Mouse (Mus musculus) midbrain, embryonic 13.5 days (tissue): ENCODE measurements around the gene Cemip. TPM values are rescaled to one million over a fixed set of nuclear protein-coding genes. Genes with fewer than 3 reads are reported as not detected.
"Not testable (repeated sequence)": the region's sequence is repeated elsewhere in the genome, so short reads cannot be mapped to it uniquely, and the experiment has no call there.

Experiments used
- ATAC-seq: fragments of 200-750 bp; cut with Nextera tagmentation; 2 replicates; pipeline ENCODE4 v1.8.0; 2017; ENCODE audit warnings: mild to moderate bottlenecking, moderate TSS enrichment, moderate library complexity
- H3K27ac ChIP-seq: fragments of 300-500 bp; sonication (generic); 2 replicates; pipeline ENCODE4 v1.5.1; 2015; ENCODE audit warnings: inconsistent platforms, mild to moderate bottlenecking, moderate library complexity
- H3K27me3 ChIP-seq: fragments of 300-500 bp; sonication (generic); 2 replicates; pipeline ENCODE4 v1.6.1; 2015; ENCODE audit warnings: mild to moderate bottlenecking, inconsistent platforms
- H3K36me3 ChIP-seq: fragments of 300-500 bp; sonication (generic); 2 replicates; pipeline ENCODE4 v1.6.1; 2015; ENCODE audit warnings: mild to moderate bottlenecking, inconsistent platforms
- H3K4me1 ChIP-seq: fragments of 300-500 bp; sonication (generic); replicated peaks from 2 replicates; pipeline ENCODE4 v1.6.1; 2015; ENCODE audit warnings: inconsistent platforms
- H3K4me2 ChIP-seq: fragments of 300-500 bp; sonication (generic); replicated peaks from 2 replicates; pipeline ENCODE4 v1.6.1; 2015; ENCODE audit warnings: moderate library complexity, mild to moderate bottlenecking, inconsistent platforms
- H3K4me3 ChIP-seq: fragments of 300-500 bp; sonication (generic); replicated peaks from 2 replicates; pipeline ENCODE4 v1.5.1; 2015; ENCODE audit warnings: mild to moderate bottlenecking, inconsistent platforms
- H3K9ac ChIP-seq: fragments of 300-500 bp; sonication (generic); replicated peaks from 2 replicates; pipeline ENCODE4 v1.6.1; 2015; ENCODE audit warnings: mild to moderate bottlenecking, inconsistent platforms
- H3K9me3 ChIP-seq: fragments of 300-500 bp; sonication (generic); 2 replicates; pipeline ENCODE4 v1.6.1; 2016; ENCODE audit warnings: mild to moderate bottlenecking, inconsistent platforms
- WGBS: fragments of 180-500 bp; shearing (Covaris S2); methylation state at CpG from one replicate; pipeline ENCODE4 v1.1.7; 2015; 5-methylcytosine and 5-hydroxymethylcytosine counted together
- polyA plus RNA-seq: library from polyadenylated mRNA; unstranded; fragments of >200 nt; fragmentation: Nextera tagmentation; extraction: Ambion mirVana; gene quantifications from 2 replicates; pipeline ENCODE4 v1.2.1, GENCODE M21; 2015

The Cemip gene
- polyA plus RNA-seq, result 0.16 and 0.28 TPM in 2 replicates

- Histone ChIP-seq H3K4me2 (peak within 1 kb of the TSS; percentile 86), H3K9ac (peak within 1 kb of the TSS; percentile 65), H3K27ac (no peak within 1 kb of the TSS), H3K27me3 (peaks cover 37% of the 10 kb centered on the region), H3K4me3 (peak within 1 kb of the TSS; percentile 50), H3K9me3 (no peaks in the 10 kb centered on the region), H3K4me1 (peaks cover 17% of the 10 kb centered on the region), H3K36me3 (no peaks in the 10 kb centered on the region)
- peak; percentile 93 for ATAC-seq
- WGBS, result under 1% methylated on average over 54 of the region's 54 CpGs
Observed at GRCm38 (mm10) chr7:84086039-84086829, at the start of gene Cemip. Gene Cemip (minus strand): TSS chr7:84086502.

GRCm38 (mm10) chr7:84132704-84133103, 46.4 kb upstream of the Cemip start:
- peaks cover 21% of the 10 kb centered on the region for H3K4me1 ChIP-seq
- no peak overlapping the region for H3K9ac ChIP-seq
- H3K36me3 ChIP-seq, result no peaks in the 10 kb centered on the region
- no peak for ATAC-seq
- no peak overlapping the region for H3K4me3 ChIP-seq
- H3K4me2 ChIP-seq, result no peak overlapping the region
- H3K27ac ChIP-seq, result no peak overlapping the region
- H3K27me3 ChIP-seq, result no peaks in the 10 kb centered on the region
- no peaks in the 10 kb centered on the region for H3K9me3 ChIP-seq
- WGBS, result 76% methylated on average over 1 of the region's 1 CpGs

- no peak for ATAC-seq
- Histone ChIP-seq H3K4me3 (no peak overlapping the region), H3K36me3 (no peaks in the 10 kb centered on the region), H3K4me2 (no peak overlapping the region), H3K4me1 (peaks cover 18% of the 10 kb centered on the region), H3K27ac (no peak overlapping the region), H3K27me3 (no peaks in the 10 kb centered on the region), H3K9ac (no peak overlapping the region), H3K9me3 (no peaks in the 10 kb centered on the region)
- WGBS, result 89% methylated on average over 4 of the region's 4 CpGs
Observed at GRCm38 (mm10) chr7:84131736-84132135, 45.4 kb upstream of the Cemip start.

- H3K9ac ChIP-seq, result no peak overlapping the region
- ATAC-seq, result no peak
- peaks cover 15% of the 10 kb centered on the region for H3K4me1 ChIP-seq
- no peak overlapping the region for H3K4me3 ChIP-seq
- no peaks in the 10 kb centered on the region for H3K36me3 ChIP-seq
- no peak overlapping the region for H3K27ac ChIP-seq
- H3K27me3 ChIP-seq, result no peaks in the 10 kb centered on the region
- 85% methylated on average over 8 of the region's 8 CpGs for WGBS
- H3K4me2 ChIP-seq, result no peak overlapping the region
- no peaks in the 10 kb centered on the region for H3K9me3 ChIP-seq
Observed at GRCm38 (mm10) chr7:84128661-84129060, 42.4 kb upstream of the Cemip start.

- Histone ChIP-seq H3K4me3 (no peak overlapping the region), H3K9me3 (no peaks in the 10 kb centered on the region), H3K36me3 (no peaks in the 10 kb centered on the region), H3K27ac (no peak overlapping the region), H3K9ac (no peak overlapping the region), H3K4me1 (peaks cover 24% of the 10 kb centered on the region), H3K4me2 (no peak overlapping the region), H3K27me3 (no peaks in the 10 kb centered on the region)
- ATAC-seq, result no peak
- 94% methylated on average over 1 of the region's 1 CpGs for WGBS
Observed at GRCm38 (mm10) chr7:84125730-84126129, 39.4 kb upstream of the Cemip start.

GRCm38 (mm10) chr7:84123651-84124050, 37.3 kb upstream of the Cemip start:
- H3K4me3 ChIP-seq, H3K4me2 ChIP-seq, H3K9me3 ChIP-seq, ATAC-seq, H3K27ac ChIP-seq, H3K36me3 ChIP-seq, H3K9ac ChIP-seq, H3K27me3 ChIP-seq: not testable (repeated sequence)
- 90% methylated on average over 4 of the region's 4 CpGs for WGBS
- peaks cover 34% of the 10 kb centered on the region for H3K4me1 ChIP-seq

- no peaks in the 10 kb centered on the region for H3K36me3 ChIP-seq
- ATAC-seq, result no peak
- 85% methylated on average over 3 of the region's 3 CpGs for WGBS
Observed at GRCm38 (mm10) chr7:84121778-84122177, 35.5 kb upstream of the Cemip start.

GRCm38 (mm10) chr7:84120142-84120760, 33.9 kb upstream of the Cemip start:
- peaks cover 33% of the 10 kb centered on the region for H3K4me1 ChIP-seq
- no peaks in the 10 kb centered on the region for H3K36me3 ChIP-seq
- no peaks in the 10 kb centered on the region for H3K9me3 ChIP-seq
- H3K4me2 ChIP-seq, result no peak overlapping the region
- WGBS, result 78% methylated on average over 5 of the region's 5 CpGs
- no peak overlapping the region for H3K4me3 ChIP-seq
- H3K27me3 ChIP-seq, result no peaks in the 10 kb centered on the region
- H3K27ac ChIP-seq, result no peak overlapping the region
- no peak for ATAC-seq
- H3K9ac ChIP-seq, result no peak overlapping the region

More at GRCm38 (mm10) chr7:84121778-84122177, 35.5 kb upstream of the Cemip start:
- Histone ChIP-seq H3K4me3 (no peak overlapping the region), H3K9me3 (no peaks in the 10 kb centered on the region), H3K4me2 (no peak overlapping the region), H3K27ac (no peak overlapping the region), H3K27me3 (no peaks in the 10 kb centered on the region), H3K4me1 (peaks cover 33% of the 10 kb centered on the region), H3K9ac (no peak overlapping the region)

- H3K4me3 ChIP-seq, result no peak overlapping the region
- no peak overlapping the region for H3K27ac ChIP-seq
- no peaks in the 10 kb centered on the region for H3K9me3 ChIP-seq
- no peaks in the 10 kb centered on the region for H3K27me3 ChIP-seq
- H3K4me1 ChIP-seq, result peaks cover 39% of the 10 kb centered on the region
- no peaks in the 10 kb centered on the region for H3K36me3 ChIP-seq
- no peak overlapping the region for H3K4me2 ChIP-seq
- ATAC-seq, result peak; percentile 28; the same call in 1 of the 2 replicates
- 68% methylated on average over 12 of the region's 12 CpGs for WGBS
- no peak overlapping the region for H3K9ac ChIP-seq
Observed at GRCm38 (mm10) chr7:84119216-84120105, 33.2 kb upstream of the Cemip start.

- H3K4me1 ChIP-seq, result peaks cover 56% of the 10 kb centered on the region
- no peaks in the 10 kb centered on the region for H3K9me3 ChIP-seq
- no peak overlapping the region for H3K9ac ChIP-seq
- no peak overlapping the region for H3K4me2 ChIP-seq
- 88% methylated on average over 6 of the region's 6 CpGs for WGBS
- H3K27ac ChIP-seq, result no peak overlapping the region
- H3K36me3 ChIP-seq, result peaks cover 6% of the 10 kb centered on the region
- H3K27me3 ChIP-seq, result no peaks in the 10 kb centered on the region
- no peak for ATAC-seq
- no peak overlapping the region for H3K4me3 ChIP-seq
Observed at GRCm38 (mm10) chr7:84117543-84118122, 31.3 kb upstream of the Cemip start.

GRCm38 (mm10) chr7:84116621-84117542, 30.6 kb upstream of the Cemip start:
- Histone ChIP-seq H3K4me2 (no peak overlapping the region), H3K9me3 (no peaks in the 10 kb centered on the region), H3K9ac (no peak overlapping the region), H3K27me3 (no peaks in the 10 kb centered on the region), H3K4me1 (peaks cover 58% of the 10 kb centered on the region), H3K4me3 (no peak overlapping the region), H3K27ac (no peak overlapping the region), H3K36me3 (peaks cover 6% of the 10 kb centered on the region)
- ATAC-seq, result no peak
- WGBS, result 92% methylated on average over 7 of the region's 7 CpGs
